Mouse (Mus musculus) MEL (cell line): ENCODE measurements around the gene AB124611. TPM values are rescaled to one million over a fixed set of nuclear protein-coding genes. Genes with fewer than 3 reads are reported as not detected.

Experiments used
- polyA plus RNA-seq, 2 experiments: library from polyadenylated mRNA; stranded (reverse) in 1 of 2; unstranded in 1 of 2; fragments of >175 nt in 1 of 2; fragments of >200 nt in 1 of 2; gene quantifications; 2 replicates each; pipeline versions ENCODE4 v1.2.1 to v1.2.4; 2012; ENCODE audit warnings: low replicate concordance in 2 of 2, low read depth in 1 of 2; ENCODE audit not compliant: insufficient read length in 2 of 2, insufficient read depth in 1 of 2, missing spikeins in 1 of 2
- total RNA-seq: library from RNA; depleted of rRNA; stranded (reverse); fragments of 300-350 nt; gene quantifications from 2 replicates; pipeline ENCODE4 v1.2.3, GENCODE M21; 2012; rRNA removed

Gene AB124611
- total and polyA plus RNA-seq, 3 experiments, result 55.2 to 58.7 TPM; not detected in 1

Other genes with a start within 250 kb of the AB124611 start
- 175 and 199 TPM in 2 replicates for gene Kri1, start 238.2 kb upstream of the AB124611 start, total RNA-seq
- 100 to 1,000 TPM in 1 of 2 experiments, 10 to 100 TPM in 1; 76.1 to 233 TPM for gene Kri1, start 238.2 kb upstream of the AB124611 start, polyA plus RNA-seq
- gene Cdkn2d, start 234.8 kb upstream of the AB124611 start, total RNA-seq, result 40.1 and 55.2 TPM in 2 replicates
- gene Cdkn2d, start 234.8 kb upstream of the AB124611 start, polyA plus RNA-seq, result 10 to 100 TPM in 1 of 2 experiments, not detected in 1; 67.9 TPM
- gene Ap1m2, start 213.8 kb upstream of the AB124611 start, total RNA-seq, result 0.52 and 0.73 TPM in 2 replicates
- gene Ap1m2, start 213.8 kb upstream of the AB124611 start, polyA plus RNA-seq, result 1 to 10 TPM in 1 of 2 experiments, not detected in 1; 1.0 TPM
- gene Slc44a2, start 205.5 kb upstream of the AB124611 start, total RNA-seq, result 27.3 and 30.7 TPM in 2 replicates
- 100 to 1,000 TPM in 1 of 2 experiments, not detected in 1; 121 TPM for gene Slc44a2, start 205.5 kb upstream of the AB124611 start, polyA plus RNA-seq
- 210 and 235 TPM in 2 replicates for gene Ilf3, start 158.3 kb upstream of the AB124611 start, total RNA-seq
- 100 to 1,000 TPM in 1 of 2 experiments, 10 to 100 TPM in 1; 67.4 to 519 TPM for gene Ilf3, start 158.3 kb upstream of the AB124611 start, polyA plus RNA-seq
- gene Qtrt1, start 114.3 kb upstream of the AB124611 start, total RNA-seq, result 173 and 199 TPM in 2 replicates
- 100 to 1,000 TPM in 1 of 2 experiments, not detected in 1; 244 TPM for gene Qtrt1, start 114.3 kb upstream of the AB124611 start, polyA plus RNA-seq
- gene Dnm2, start 101.3 kb upstream of the AB124611 start, total RNA-seq, result 110 and 117 TPM in 2 replicates
- gene Dnm2, start 101.3 kb upstream of the AB124611 start, polyA plus RNA-seq, result 100 to 1,000 TPM; 237 to 832 TPM
- gene Tmed1, start 15.9 kb upstream of the AB124611 start, total RNA-seq, result 128 and 146 TPM in 2 replicates
- gene Tmed1, start 15.9 kb upstream of the AB124611 start, polyA plus RNA-seq, result 10 to 100 TPM in 1 of 2 experiments, not detected in 1; 89.4 TPM
- 121 and 131 TPM in 2 replicates for gene Carm1, start 20.7 kb downstream of the AB124611 start, total RNA-seq
- gene Carm1, start 20.7 kb downstream of the AB124611 start, polyA plus RNA-seq, result 100 to 1,000 TPM; 121 to 423 TPM
- 74.1 and 87.9 TPM in 2 replicates for gene Timm29, start 66.5 kb downstream of the AB124611 start, total RNA-seq
- 100 to 1,000 TPM in 1 of 2 experiments, 10 to 100 TPM in 1; 45.8 to 163 TPM for gene Timm29, start 66.5 kb downstream of the AB124611 start, polyA plus RNA-seq
- 22.8 and 24.0 TPM in 2 replicates for gene Yipf2, start 66.7 kb downstream of the AB124611 start, total RNA-seq
- 10 to 100 TPM in 1 of 2 experiments, not detected in 1; 84.9 TPM for gene Yipf2, start 66.7 kb downstream of the AB124611 start, polyA plus RNA-seq
- 249 and 263 TPM in 2 replicates for gene Smarca4, start 90.0 kb downstream of the AB124611 start, total RNA-seq
- 100 to 1,000 TPM in 1 of 2 experiments, 10 to 100 TPM in 1; 71.4 to 381 TPM for gene Smarca4, start 90.0 kb downstream of the AB124611 start, polyA plus RNA-seq
- gene Ldlr, start 197.3 kb downstream of the AB124611 start, total RNA-seq, result 58.1 and 69.1 TPM in 2 replicates
- 10 to 100 TPM in 1 of 2 experiments, not detected in 1; 90.6 TPM for gene Ldlr, start 197.3 kb downstream of the AB124611 start, polyA plus RNA-seq
- 304 and 305 TPM in 2 replicates for gene Spc24, start 234.1 kb downstream of the AB124611 start, total RNA-seq
- 100 to 1,000 TPM in 1 of 2 experiments, not detected in 1; 377 TPM for gene Spc24, start 234.1 kb downstream of the AB124611 start, polyA plus RNA-seq